Mouse (Mus musculus): Measurements from ENCODE around the gene Hs3st5.

Gene Hs3st5

DNA sequence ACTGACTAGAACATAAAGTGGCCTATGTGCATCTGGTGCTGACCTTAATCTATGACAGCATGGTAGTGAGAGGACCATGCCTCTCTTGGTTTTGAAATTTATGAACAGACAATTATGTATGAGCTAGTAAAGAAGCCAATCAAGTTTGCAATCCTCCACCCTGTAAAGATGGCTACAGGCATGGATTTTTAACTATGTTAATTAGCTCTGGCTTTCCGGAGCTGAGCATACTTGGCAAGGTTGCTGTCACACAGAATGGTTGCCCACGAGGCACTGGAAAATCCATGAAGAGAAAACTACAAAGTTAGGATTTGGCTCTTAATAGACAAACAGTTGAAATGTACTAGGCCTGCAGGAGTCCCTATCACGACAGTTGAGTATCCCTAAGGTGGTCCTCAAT is 322.5 kb downstream of the Hs3st5 start:
- no peaks in the 10 kb centered on the region for H3K36me3 ChIP-seq (ENCODE audit: insufficient read depth, low read length)
- no peaks in the 10 kb centered on the region for H3K9me3 ChIP-seq (ENCODE audit: low read length)
- H3K4me3 ChIP-seq (replicated peaks; ENCODE audit: low read length) = no peak overlapping the region
- H3K27me3 ChIP-seq (ENCODE audit: insufficient read depth, low read length) = no peaks in the 10 kb centered on the region
- TF ChIP-seq CTCF (conservative IDR thresholded peaks at IDR 0.05; ENCODE audit: low read length) = no peak
- no peaks in the 10 kb centered on the region for H3K4me1 ChIP-seq (replicated peaks; ENCODE audit: low read depth, low read length)

DNA sequence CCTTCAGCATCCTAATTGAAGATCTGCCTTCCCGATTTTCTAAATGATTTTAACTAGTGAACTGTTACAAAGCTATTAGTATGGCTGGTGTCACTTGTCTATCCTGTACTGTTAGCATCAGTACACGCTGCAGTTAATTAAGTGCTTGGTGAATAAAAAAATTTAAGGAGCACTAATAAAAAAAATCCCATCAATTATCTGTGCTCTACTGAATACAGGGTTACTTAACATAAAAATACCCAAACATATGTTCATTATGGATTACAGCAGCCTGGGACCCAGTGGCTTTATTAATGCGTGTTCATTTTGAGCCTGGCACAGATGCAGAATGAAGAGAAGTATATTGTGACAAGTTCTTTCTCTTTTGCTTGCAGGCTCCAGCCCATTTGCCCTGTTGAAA is 325.6 kb downstream of the Hs3st5 start:
- Histone ChIP-seq H3K27me3 (ENCODE audit: insufficient read depth, low read length) (no peaks in the 10 kb centered on the region), H3K9me3 (ENCODE audit: low read length) (no peaks in the 10 kb centered on the region), H3K36me3 (ENCODE audit: insufficient read depth, low read length) (no peaks in the 10 kb centered on the region), H3K4me1 (replicated peaks; ENCODE audit: low read depth, low read length) (no peaks in the 10 kb centered on the region), H3K4me3 (replicated peaks; ENCODE audit: low read length) (no peak overlapping the region)
- TF ChIP-seq NANOG (IDR thresholded peaks at IDR 0.05; ENCODE audit: borderline replicate concordance, low read length) (no peak), POU5F1 (IDR thresholded peaks at IDR 0.05; ENCODE audit: borderline replicate concordance, low read length) (no peak), CTCF (conservative IDR thresholded peaks at IDR 0.05; ENCODE audit: low read length) (no peak)

DNA sequence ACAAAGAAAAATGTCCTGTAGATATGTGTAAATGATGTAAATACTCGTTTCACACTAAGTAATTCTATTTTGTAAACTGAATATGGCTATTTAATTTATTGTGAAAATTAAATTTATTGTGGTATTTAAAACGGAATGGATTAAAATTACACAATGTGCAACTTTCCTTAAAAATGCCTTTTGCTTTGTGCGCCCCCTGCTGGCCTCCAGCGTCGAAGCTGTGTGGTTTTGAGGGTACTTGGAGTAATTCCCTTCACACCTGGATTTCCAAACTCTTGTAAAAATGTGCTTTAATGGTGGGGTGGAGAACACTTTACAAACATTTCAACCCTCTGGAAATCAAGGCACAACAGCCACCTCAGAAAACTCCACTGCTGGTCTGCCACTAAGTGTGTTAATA is 327.6 kb downstream of the Hs3st5 start:
- Histone ChIP-seq H3K4me1 (replicated peaks; ENCODE audit: low read depth, low read length) (no peaks in the 10 kb centered on the region), H3K27me3 (ENCODE audit: insufficient read depth, low read length) (no peaks in the 10 kb centered on the region), H3K4me3 (replicated peaks; ENCODE audit: low read length) (no peak overlapping the region), H3K36me3 (ENCODE audit: insufficient read depth, low read length) (no peaks in the 10 kb centered on the region), H3K9me3 (ENCODE audit: low read length) (no peaks in the 10 kb centered on the region)
- TF ChIP-seq POU5F1 (IDR thresholded peaks at IDR 0.05; ENCODE audit: borderline replicate concordance, low read length) (no peak), CTCF (conservative IDR thresholded peaks at IDR 0.05; ENCODE audit: low read length) (peak; percentile 89), NANOG (IDR thresholded peaks at IDR 0.05; ENCODE audit: borderline replicate concordance, low read length) (no peak)

DNA sequence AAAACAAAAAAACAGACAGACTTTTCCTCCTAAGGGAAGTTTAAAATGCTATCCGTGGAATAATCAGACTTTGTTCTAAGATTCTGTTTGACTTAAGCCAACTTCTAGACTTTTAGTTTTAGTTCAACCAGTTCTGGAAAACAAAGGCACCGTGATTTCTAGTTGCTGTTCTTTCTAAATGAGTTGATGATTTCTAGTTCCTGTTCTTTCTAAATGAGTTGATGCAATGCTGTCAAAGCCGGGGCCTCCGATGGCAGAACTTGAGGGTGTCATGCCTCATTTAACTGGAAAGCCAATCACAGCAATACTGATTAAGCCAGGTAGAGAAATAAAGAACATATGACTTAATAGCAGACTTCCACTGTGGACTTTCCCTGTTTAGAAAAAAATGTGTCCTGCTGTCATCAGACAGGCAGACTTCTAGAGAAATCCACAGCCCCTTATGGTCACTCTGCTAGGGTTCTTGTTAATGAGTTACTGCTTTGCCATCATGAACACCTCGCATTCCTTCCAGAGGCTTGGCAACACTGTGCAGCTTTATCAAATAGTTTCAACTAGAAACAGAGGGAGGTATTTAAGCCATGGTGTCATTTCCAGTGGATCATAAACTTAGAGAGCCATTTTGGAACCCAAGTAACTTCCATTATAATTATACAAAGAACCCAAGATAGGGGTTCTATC is 329.4 kb downstream of the Hs3st5 start:
- TF ChIP-seq NANOG (IDR thresholded peaks at IDR 0.05; ENCODE audit: borderline replicate concordance, low read length) (no peak), CTCF (conservative IDR thresholded peaks at IDR 0.05; ENCODE audit: low read length) (no peak), POU5F1 (IDR thresholded peaks at IDR 0.05; ENCODE audit: borderline replicate concordance, low read length) (no peak)
- H3K4me3 ChIP-seq (replicated peaks; ENCODE audit: low read length) = no peak overlapping the region
- H3K27me3 ChIP-seq (ENCODE audit: insufficient read depth, low read length) = no peaks in the 10 kb centered on the region
- no peaks in the 10 kb centered on the region for H3K4me1 ChIP-seq (replicated peaks; ENCODE audit: low read depth, low read length)
- H3K9me3 ChIP-seq (ENCODE audit: low read length) = no peaks in the 10 kb centered on the region
- no peaks in the 10 kb centered on the region for H3K36me3 ChIP-seq (ENCODE audit: insufficient read depth, low read length)

DNA sequence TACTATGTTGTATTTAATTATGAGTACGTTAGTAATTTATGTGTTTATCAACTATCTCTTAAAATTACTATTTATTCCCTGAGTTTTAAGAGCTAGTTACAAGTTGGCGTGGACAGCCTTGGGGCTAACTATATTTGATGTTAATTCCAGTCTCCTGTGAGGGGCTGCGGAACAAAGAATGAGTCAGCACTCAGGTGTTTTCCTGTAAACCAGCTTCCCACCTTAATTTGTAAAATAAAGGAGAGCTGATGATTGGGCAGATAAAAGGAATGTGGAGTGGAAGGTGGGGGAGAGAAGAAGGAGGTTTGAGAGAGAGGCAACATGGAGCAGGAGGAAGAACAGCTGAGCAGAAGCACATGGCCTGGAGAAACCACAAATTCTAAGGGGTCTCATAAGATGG is 343.6 kb downstream of the Hs3st5 start:
- Histone ChIP-seq H3K27me3 (ENCODE audit: insufficient read depth, low read length) (no peaks in the 10 kb centered on the region), H3K4me1 (replicated peaks; ENCODE audit: low read depth, low read length) (peaks cover 9% of the 10 kb centered on the region), H3K9me3 (ENCODE audit: low read length) (peaks cover 45% of the 10 kb centered on the region), H3K4me3 (replicated peaks; ENCODE audit: low read length) (no peak overlapping the region), H3K36me3 (ENCODE audit: insufficient read depth, low read length) (no peaks in the 10 kb centered on the region)
- no peak for TF ChIP-seq NANOG (IDR thresholded peaks at IDR 0.05; ENCODE audit: borderline replicate concordance, low read length)
- no peak for TF ChIP-seq CTCF (conservative IDR thresholded peaks at IDR 0.05; ENCODE audit: low read length)
- TF ChIP-seq POU5F1 (IDR thresholded peaks at IDR 0.05; ENCODE audit: borderline replicate concordance, low read length) = no peak

DNA sequence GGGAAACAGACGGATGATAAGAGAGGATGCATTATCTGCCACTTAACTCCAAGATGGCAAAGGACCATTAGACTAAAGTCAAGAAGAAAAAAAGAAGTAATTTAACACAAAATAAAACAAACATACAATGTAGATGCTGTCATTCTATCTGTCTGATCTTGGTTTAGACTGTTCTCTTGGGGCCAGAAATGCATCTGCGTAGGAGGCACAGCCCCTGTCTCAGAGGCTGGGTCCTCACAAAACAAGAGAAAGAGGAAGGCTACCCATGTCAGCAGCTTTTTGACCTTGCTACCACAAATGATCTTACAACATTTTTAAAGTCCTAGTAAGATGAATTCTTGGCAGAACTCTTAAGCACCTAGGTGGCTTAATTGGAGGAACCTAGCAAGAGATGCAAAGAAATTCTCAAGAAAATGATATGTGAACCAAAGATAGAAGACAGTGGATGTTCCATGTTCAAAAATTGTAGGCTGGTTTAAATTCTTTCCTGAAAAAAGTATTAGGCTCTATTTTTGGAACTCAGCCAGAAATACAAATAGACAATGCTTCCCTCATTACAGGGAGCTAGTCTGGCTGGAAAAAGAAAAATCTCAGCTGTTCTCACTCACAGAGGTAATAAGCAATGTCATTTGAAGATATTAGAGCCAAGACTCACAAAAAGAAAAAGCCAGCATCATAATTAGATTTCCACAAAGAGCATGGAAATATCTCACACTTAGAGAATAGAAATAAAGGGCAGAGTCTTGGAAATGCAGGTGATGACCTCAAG is 355.7 kb downstream of the Hs3st5 start:
- Histone ChIP-seq H3K27me3 (ENCODE audit: insufficient read depth, low read length) (no peaks in the 10 kb centered on the region), H3K4me1 (replicated peaks; ENCODE audit: low read depth, low read length) (no peaks in the 10 kb centered on the region), H3K4me3 (replicated peaks; ENCODE audit: low read length) (no peak overlapping the region), H3K9me3 (ENCODE audit: low read length) (no peaks in the 10 kb centered on the region), H3K36me3 (ENCODE audit: insufficient read depth, low read length) (no peaks in the 10 kb centered on the region)
- no peak for TF ChIP-seq NANOG (IDR thresholded peaks at IDR 0.05; ENCODE audit: borderline replicate concordance, low read length)
- no peak for TF ChIP-seq POU5F1 (IDR thresholded peaks at IDR 0.05; ENCODE audit: borderline replicate concordance, low read length)
- no peak for TF ChIP-seq CTCF (conservative IDR thresholded peaks at IDR 0.05; ENCODE audit: low read length)
